Mouse (Mus musculus): ENCODE measurements at regions not wholly inside any gene's neighbourhood (a gene's known extent, or its start where the extent isn't known, plus 50 kb on each side); places are given as distances from the start of the nearest gene placed in this dataset.
"Not testable (repeated sequence)": the region's sequence is repeated elsewhere in the genome, so short reads cannot be mapped to it uniquely, and the experiment has no call there.

GRCm38 (mm10) chr16:71342777-71343176 is 965.3 kb upstream of the Robo1 start:
- no peak for DNase-seq

- no peak for DNase-seq
Observed at GRCm38 (mm10) chr16:71344589-71344988, 963.5 kb upstream of the Robo1 start.

GRCm38 (mm10) chr16:71391872-71392271 is 916.2 kb upstream of the Robo1 start:
- peak; percentile 63 to 75 for DNase-seq

- DNase-seq: not testable (repeated sequence)
Observed at GRCm38 (mm10) chr16:71434791-71435190, 873.3 kb upstream of the Robo1 start.
